Mouse (Mus musculus) embryonic facial prominence, embryonic 15.5 days (tissue): ENCODE results near the gene Arhgef11. TPM values are rescaled to one million over a fixed set of nuclear protein-coding genes. Genes with fewer than 3 reads are reported as not detected.
A peak's percentile ranks its signal among the peaks of the same experiment; 100 is the strongest.

ENCODE experiments used
- ATAC-seq: fragments of 200-750 bp; cut with Nextera tagmentation; 2 replicates; pipeline ENCODE4 v1.8.0; 2017; ENCODE audit warnings: low read depth, moderate TSS enrichment; ENCODE audit not compliant: insufficient number of reproducible peaks, low FRiP score, low TSS enrichment
- H3K27ac ChIP-seq: fragments of 300-500 bp; sonication (generic); replicated peaks from 2 replicates; pipeline ENCODE4 v1.5.1; 2015; ENCODE audit warnings: mild to moderate bottlenecking, inconsistent platforms
- H3K27me3 ChIP-seq: fragments of 300-500 bp; sonication (generic); 2 replicates; pipeline ENCODE4 v1.6.1; 2015; ENCODE audit warnings: inconsistent platforms
- H3K36me3 ChIP-seq: fragments of 300-500 bp; sonication (generic); 2 replicates; pipeline ENCODE4 v1.6.1; 2015; ENCODE audit warnings: mild to moderate bottlenecking, inconsistent platforms
- H3K4me1 ChIP-seq: fragments of 300-500 bp; sonication (generic); 2 replicates; pipeline ENCODE4 v1.6.1; 2015; ENCODE audit warnings: inconsistent platforms
- H3K4me2 ChIP-seq: fragments of 300-500 bp; sonication (generic); replicated peaks from 2 replicates; pipeline ENCODE4 v1.6.1; 2015; ENCODE audit warnings: mild to moderate bottlenecking, inconsistent platforms
- H3K4me3 ChIP-seq: fragments of 300-500 bp; sonication (generic); replicated peaks from 2 replicates; pipeline ENCODE4 v1.5.1; 2015; ENCODE audit warnings: mild to moderate bottlenecking, inconsistent platforms
- H3K9ac ChIP-seq: fragments of 300-500 bp; sonication (generic); 2 replicates; pipeline ENCODE4 v1.6.1; 2015; ENCODE audit warnings: inconsistent platforms
- H3K9me3 ChIP-seq: fragments of 300-500 bp; sonication (generic); replicated peaks from 2 replicates; pipeline ENCODE4 v1.6.1; 2016; ENCODE audit warnings: inconsistent platforms
- WGBS: fragments of 180-500 bp; shearing (Covaris S2); methylation state at CpG from one replicate; pipeline ENCODE4 v1.1.7; 2015; 5-methylcytosine and 5-hydroxymethylcytosine counted together
- microRNA-seq: library from miRNA; unstranded; fragments of <30 nt; microRNA quantifications from one replicate; pipeline ENCODE4, GENCODE M21; 2016; ENCODE audit warnings: borderline number of aligned reads
- polyA plus RNA-seq: library from polyadenylated mRNA; unstranded; fragments of >200 nt; fragmentation: Nextera tagmentation; extraction: Ambion mirVana; gene quantifications from 2 replicates; pipeline ENCODE4 v1.2.1, GENCODE M21; 2015

Gene Arhgef11
- polyA plus RNA-seq, 1 experiment from 2014 or later, result 18.3 TPM

DNA sequence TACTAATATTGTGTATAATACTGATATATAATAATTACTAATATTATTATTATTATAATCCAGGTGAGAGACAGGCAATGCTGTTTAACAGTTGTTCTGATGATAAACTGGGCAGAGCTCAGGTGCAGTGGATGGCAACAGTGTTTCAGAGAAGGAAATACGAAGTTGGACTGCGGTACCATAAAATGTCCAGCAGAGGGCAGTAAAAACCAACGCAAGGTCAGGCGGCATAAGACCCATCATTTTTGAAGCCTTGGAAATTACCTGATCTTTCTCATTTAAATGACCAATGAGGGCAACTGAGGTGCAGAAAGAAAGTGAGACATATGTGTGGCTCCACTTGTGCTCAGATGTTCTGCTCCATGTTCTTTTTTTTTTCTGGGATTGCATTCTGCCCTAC is 152.9 kb downstream of the Arhgef11 start:
- 0% methylated on average over 4 of the region's 4 CpGs for WGBS
- ATAC-seq, result no peak
- no peak overlapping the region for H3K9ac ChIP-seq
- H3K4me3 ChIP-seq, result no peak overlapping the region
- H3K27me3 ChIP-seq, result peaks cover 31% of the 10 kb centered on the region
- no peak overlapping the region for H3K4me2 ChIP-seq
- no peaks in the 10 kb centered on the region for H3K9me3 ChIP-seq
- H3K27ac ChIP-seq, result no peak overlapping the region
- no peaks in the 10 kb centered on the region for H3K36me3 ChIP-seq
- H3K4me1 ChIP-seq, result peaks cover 20% of the 10 kb centered on the region

DNA sequence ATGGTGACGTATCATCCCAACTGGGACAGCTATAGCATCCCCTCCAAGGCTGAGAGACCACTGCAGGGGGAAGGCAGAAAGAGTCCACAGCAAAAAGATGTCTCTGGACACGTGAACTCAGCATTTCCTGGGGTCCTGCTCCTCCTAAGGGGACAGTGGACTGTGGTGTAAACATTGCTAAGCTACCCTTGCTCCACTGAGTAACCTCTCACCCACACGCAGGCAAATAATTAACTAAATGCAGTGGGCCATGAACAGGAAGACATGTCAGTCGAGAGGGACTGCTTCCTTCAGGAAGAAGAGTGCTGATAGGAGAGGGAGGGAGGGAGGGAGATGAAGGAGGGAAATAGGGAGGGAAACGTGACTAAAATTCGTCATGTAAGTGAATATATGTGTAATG is 153.7 kb downstream of the Arhgef11 start:
- no peak overlapping the region for H3K4me3 ChIP-seq
- peaks cover 33% of the 10 kb centered on the region for H3K27me3 ChIP-seq
- no peak overlapping the region for H3K4me2 ChIP-seq
- H3K9ac ChIP-seq, result no peak overlapping the region
- H3K9me3 ChIP-seq, result no peaks in the 10 kb centered on the region
- 40% methylated on average over 6 of the region's 6 CpGs for whole genome bisulfite sequencing
- ATAC-seq, result no peak
- no peaks in the 10 kb centered on the region for H3K36me3 ChIP-seq
- peaks cover 15% of the 10 kb centered on the region for H3K4me1 ChIP-seq
- no peak overlapping the region for H3K27ac ChIP-seq

DNA sequence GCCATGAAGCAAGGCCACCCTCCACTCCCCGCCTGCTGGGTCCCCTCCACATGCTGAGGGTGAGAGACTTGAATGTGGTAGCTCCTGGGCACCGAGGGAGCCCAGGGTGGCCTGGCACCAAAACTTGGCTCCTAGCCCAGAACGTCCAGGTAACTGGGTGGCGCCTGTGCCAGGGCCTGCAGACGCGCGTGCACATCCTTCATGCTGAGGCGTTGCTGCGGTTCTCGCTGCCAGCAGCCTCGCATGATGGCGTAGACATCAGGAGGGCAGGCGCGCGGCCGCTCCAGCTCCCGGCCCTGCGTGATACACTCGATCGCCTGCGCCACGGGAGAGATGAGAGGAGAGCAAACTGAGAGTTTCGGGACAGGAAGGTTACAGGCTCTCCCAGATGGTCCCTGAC is 160.9 kb downstream of the Arhgef11 start:
- no peaks in the 10 kb centered on the region for H3K9me3 ChIP-seq
- no peaks in the 10 kb centered on the region for H3K36me3 ChIP-seq
- H3K4me2 ChIP-seq, result peak overlapping the region; percentile 17
- H3K4me3 ChIP-seq, result peak overlapping the region; percentile 4; the same call in 1 of the 2 replicates
- peaks cover 15% of the 10 kb centered on the region for H3K4me1 ChIP-seq
- 50% methylated on average over 23 of the region's 23 CpGs for WGBS
- no peak overlapping the region for H3K27ac ChIP-seq
- no peak overlapping the region for H3K9ac ChIP-seq
- H3K27me3 ChIP-seq, result peaks cover 29% of the 10 kb centered on the region; the same call in 1 of the 2 replicates
- no peak for ATAC-seq

DNA sequence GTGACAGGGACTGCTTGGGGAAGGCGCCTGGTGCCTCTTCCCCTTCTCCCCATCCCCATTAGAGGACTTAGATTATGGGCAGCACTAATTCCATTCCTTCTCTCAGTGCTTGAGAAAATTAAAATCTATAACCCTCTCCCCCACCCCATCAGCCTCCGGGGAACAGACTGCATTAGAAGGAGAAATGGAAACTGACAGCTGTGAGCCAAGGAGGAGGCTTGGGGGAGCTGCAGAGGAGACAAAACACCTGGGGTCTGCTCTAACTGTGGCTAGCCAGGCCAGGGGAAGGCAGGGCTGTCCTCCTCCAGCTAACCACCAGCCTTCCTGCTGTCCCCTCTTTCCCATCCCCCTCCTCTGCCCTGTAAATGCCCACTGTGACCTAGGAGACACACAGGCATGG is 161.7 kb downstream of the Arhgef11 start:
- H3K27me3 ChIP-seq, result peaks cover 25% of the 10 kb centered on the region; the same call in 1 of the 2 replicates
- H3K4me3 ChIP-seq, result no peak overlapping the region
- H3K4me2 ChIP-seq, result no peak overlapping the region
- no peak overlapping the region for H3K27ac ChIP-seq
- H3K4me1 ChIP-seq, result peaks cover 15% of the 10 kb centered on the region
- ATAC-seq, result no peak
- H3K36me3 ChIP-seq, result no peaks in the 10 kb centered on the region
- no peak overlapping the region for H3K9ac ChIP-seq
- no peaks in the 10 kb centered on the region for H3K9me3 ChIP-seq
- 20% methylated on average over 2 of the region's 2 CpGs for WGBS

- Histone ChIP-seq H3K27me3 (peaks cover 8% of the 10 kb centered on the region; the same call in 1 of the 2 replicates), H3K4me1 (peaks cover 18% of the 10 kb centered on the region), H3K36me3 (no peaks in the 10 kb centered on the region), H3K27ac (no peak overlapping the region), H3K4me3 (no peak overlapping the region), H3K4me2 (no peak overlapping the region), H3K9me3 (no peaks in the 10 kb centered on the region), H3K9ac (no peak overlapping the region)
- 84% methylated on average over 25 of the region's 25 CpGs for WGBS
- no peak for ATAC-seq
Observed at GRCm38 (mm10) chr3:87783282-87784023, 166.1 kb downstream of the Arhgef11 start.

- peaks cover 22% of the 10 kb centered on the region; the same call in 1 of the 2 replicates for H3K4me1 ChIP-seq
- no peak for ATAC-seq
- H3K9me3 ChIP-seq, result no peaks in the 10 kb centered on the region
- H3K4me2 ChIP-seq, result no peak overlapping the region
- no peak overlapping the region for H3K4me3 ChIP-seq
- WGBS, result 64% methylated on average over 5 of the region's 5 CpGs
- H3K36me3 ChIP-seq, result no peaks in the 10 kb centered on the region
- H3K27me3 ChIP-seq, result peaks cover 8% of the 10 kb centered on the region; the same call in 1 of the 2 replicates
- no peak overlapping the region for H3K9ac ChIP-seq
- H3K27ac ChIP-seq, result no peak overlapping the region
Observed at GRCm38 (mm10) chr3:87785156-87785555, 167.8 kb downstream of the Arhgef11 start.

- 46% methylated on average over 6 of the region's 6 CpGs for WGBS
Observed at GRCm38 (mm10) chr3:87785626-87786214, 168.4 kb downstream of the Arhgef11 start.

More at GRCm38 (mm10) chr3:87785626-87786214, 168.4 kb downstream of the Arhgef11 start:
- no peak overlapping the region for H3K27ac ChIP-seq
- no peak overlapping the region for H3K4me3 ChIP-seq
- peaks cover 14% of the 10 kb centered on the region for H3K27me3 ChIP-seq
- H3K4me1 ChIP-seq, result peaks cover 22% of the 10 kb centered on the region; the same call in 1 of the 2 replicates
- no peak overlapping the region for H3K9ac ChIP-seq
- H3K9me3 ChIP-seq, result no peaks in the 10 kb centered on the region
- H3K4me2 ChIP-seq, result no peak overlapping the region
- ATAC-seq, result peak; percentile 63
- H3K36me3 ChIP-seq, result no peaks in the 10 kb centered on the region

Small RNA genes lying within 50 kb of the gene (microRNA-seq; reads per million reads assigned to microRNA genes)
- not detected for gene Gm24109

Other genes with a start within 250 kb of the Arhgef11 start
- 0.23 and 0.35 TPM in 2 replicates for gene Fcrl1, start 241.2 kb upstream of the Arhgef11 start, polyA plus RNA-seq
- gene Fcrl5, start 181.8 kb upstream of the Arhgef11 start, polyA plus RNA-seq, result not detected in 2 replicates
- gene Etv3, start 92.2 kb upstream of the Arhgef11 start, polyA plus RNA-seq, result 23.2 and 23.8 TPM in 2 replicates
- gene Lrrc71, start 131.1 kb downstream of the Arhgef11 start, polyA plus RNA-seq, result 3.3 and 5.4 TPM in 2 replicates
- gene Ntrk1, start 177.6 kb downstream of the Arhgef11 start, polyA plus RNA-seq, result 4.2 and 4.9 TPM in 2 replicates
- gene Insrr, start 179.4 kb downstream of the Arhgef11 start, polyA plus RNA-seq, result 0.47 and 0.68 TPM in 2 replicates
- gene Pear1, start 206.7 kb downstream of the Arhgef11 start, polyA plus RNA-seq, result 24.4 and 27.4 TPM in 2 replicates
- gene Sh2d2a, start 229.2 kb downstream of the Arhgef11 start, polyA plus RNA-seq, result 0.07 and 0.12 TPM in 2 replicates